Mouse (Mus musculus): Measurements from ENCODE around the gene Fkbp5. TPM values are rescaled to one million over a fixed set of nuclear protein-coding genes. Genes with fewer than 3 reads are reported as not detected.

Fkbp5 gene
- polyA plus RNA-seq (2021; fragmentation: Nextera tagmentation): 3.2 and 4.0 TPM in 2 replicates
- long read RNA-seq, experiment 1, partial matches to known transcripts: 11 of 18 reads
- long read RNA-seq, experiment 1, other reads (novel, unspliced or antisense): 3 of 18 reads
- long read RNA-seq, experiment 2, partial matches to known transcripts: 2 of 8 reads
- long read RNA-seq, experiment 2, other reads (novel, unspliced or antisense): 5 of 8 reads

GRCm38 (mm10) chr17:28517441-28517955 lies at the start of gene Fkbp5:
Fkbp5 (minus strand) TSS chr17:28517527.

GRCm38 (mm10) chr17:28560598-28560997 lies 43.3 kb upstream of the Fkbp5 start, which contains the start of gene Clps:
Clps (minus strand) TSS chr17:28560766.

GRCm38 (mm10) chr17:28549111-28549510 lies 31.8 kb upstream of the Fkbp5 start, which contains the start of gene Clpsl2:
Clpsl2 (plus strand) TSS chr17:28549411.

GRCm38 (mm10) chr17:28530506-28530905 lies 13.2 kb upstream of the Fkbp5 start, which contains the start of gene Armc12:
Armc12 (plus strand) TSS chr17:28530806.

GRCm38 (mm10) chr17:28365122-28365521 lies 152.2 kb downstream of the Fkbp5 start, which contains the start of gene Tulp1:
Tulp1 (minus strand) TSS chr17:28365222.

GRCm38 (mm10) chr17:28350466-28351352 lies 166.6 kb downstream of the Fkbp5 start, which contains the start of gene Tead3:
Tead3 (minus strand) TSS chr17:28350817.

Other genes starting within 250 kb of the Fkbp5 start
- 17.7 and 21.5 TPM in 2 replicates for gene Fance, start 204.0 kb downstream of the Fkbp5 start, polyA plus RNA-seq (2021; fragmentation: Nextera tagmentation)
- 892 and 964 TPM in 2 replicates for gene Rpl10a, start 189.1 kb downstream of the Fkbp5 start, polyA plus RNA-seq (2021; fragmentation: Nextera tagmentation)
- gene Tead3, start 166.7 kb downstream of the Fkbp5 start, polyA plus RNA-seq (2021; fragmentation: Nextera tagmentation): 0.24 TPM in 1 of 2 replicates, not detected in the other
- gene Tulp1, start 152.3 kb downstream of the Fkbp5 start, polyA plus RNA-seq (2021; fragmentation: Nextera tagmentation): 0.23 TPM in 1 of 2 replicates, not detected in the other
- gene Armc12, start 13.3 kb upstream of the Fkbp5 start, polyA plus RNA-seq (2021; fragmentation: Nextera tagmentation): not detected in 2 replicates
- not detected in 2 replicates for gene Clpsl2, start 31.9 kb upstream of the Fkbp5 start, polyA plus RNA-seq (2021; fragmentation: Nextera tagmentation)
- not detected in 2 replicates for gene Clps, start 43.2 kb upstream of the Fkbp5 start, polyA plus RNA-seq (2021; fragmentation: Nextera tagmentation)
- gene Lhfpl5, start 58.1 kb upstream of the Fkbp5 start, polyA plus RNA-seq (2021; fragmentation: Nextera tagmentation): 4.6 and 6.6 TPM in 2 replicates
- gene Srpk1, start 105.2 kb upstream of the Fkbp5 start, polyA plus RNA-seq (2021; fragmentation: Nextera tagmentation): 50.2 and 68.8 TPM in 2 replicates
- 1.4 and 1.9 TPM in 2 replicates for gene Slc26a8, start 172.7 kb upstream of the Fkbp5 start, polyA plus RNA-seq (2021; fragmentation: Nextera tagmentation)
- gene Mapk14, start 173.8 kb upstream of the Fkbp5 start, polyA plus RNA-seq (2021; fragmentation: Nextera tagmentation): 11.9 and 30.3 TPM in 2 replicates
- not detected in 2 replicates for gene AC170998.1, start 208.6 kb upstream of the Fkbp5 start, polyA plus RNA-seq (2021; fragmentation: Nextera tagmentation)

Measured in left cerebral cortex, adult 6 months (tissue).